Mouse (Mus musculus) heart, adult 9 months (tissue): ENCODE measurements at regions not wholly inside any gene's neighbourhood (a gene's known extent, or its start where the extent isn't known, plus 50 kb on each side); places are given as distances from the start of the nearest gene placed in this dataset.

ENCODE experiments used
- DNase-seq, 2 experiments: peaks; one replicate each; pipeline ENCODE4 v3.0.0; 2022; ENCODE audit warnings: low spot score in 2 of 2

GRCm38 (mm10) chr1:158161533-158161932 is 194.6 kb downstream of the Brinp2 start:
- no peak for DNase-seq

- DNase-seq = no peak
These were observed 192.7 kb downstream of the Brinp2 start for GRCm38 (mm10) chr1:158163411-158163810.

- no peak for DNase-seq
These were observed 186.1 kb downstream of the Brinp2 start for GRCm38 (mm10) chr1:158170006-158170405.

- DNase-seq = no peak
These were observed 176.0 kb downstream of the Brinp2 start for GRCm38 (mm10) chr1:158180095-158180494.

- DNase-seq = no peak
These were observed 174.8 kb downstream of the Brinp2 start for GRCm38 (mm10) chr1:158181296-158181695.

GRCm38 (mm10) chr1:158187651-158188050 is 168.5 kb downstream of the Brinp2 start:
- DNase-seq = no peak

- no peak for DNase-seq
These were observed 163.1 kb downstream of the Brinp2 start for GRCm38 (mm10) chr1:158192841-158193551.

- DNase-seq = no peak
These were observed 162.1 kb downstream of the Brinp2 start for GRCm38 (mm10) chr1:158193968-158194565.
